Mouse (Mus musculus) mouse embryonic stem cell (cell line): ENCODE measurements around the gene Fam120c.

Source experiments
- in situ Hi-C, 2 experiments: fragments of 300-500 bp; cut with MboI; formaldehyde crosslinking; loops; 1 replicate in 1 of 2; 3 replicates in 1 of 2; pipeline ENCODE4 v1.14.3; 2019 to 2020; ENCODE audit warnings: low sequenced_read_pairs in 2 of 2, low pct_unique_long_range_greater_than_20kb in 1 of 2, mixed read lengths in 1 of 2; ENCODE audit not compliant: unreplicated experiment in 1 of 2

Gene Fam120c

GRCm38 (mm10) chrX:151513694-151514093 lies 169.7 kb downstream of the Fam120c start:
- in situ Hi-C loops = no loop called here

- in situ Hi-C loops = no loop called here
Measured at GRCm38 (mm10) chrX:151518181-151518580, 174.2 kb downstream of the Fam120c start.

- in situ Hi-C loops = no loop called here
Measured at GRCm38 (mm10) chrX:151520127-151520457, 176.1 kb downstream of the Fam120c start.

- in situ Hi-C loops = no loop called here
Measured at GRCm38 (mm10) chrX:151520458-151521322, 176.7 kb downstream of the Fam120c start, which contains the start of gene Phf8. Phf8 (plus strand) TSS chrX:151520672.
